Mouse (Mus musculus) bone marrow macrophage, adult 2 months (primary cell): ENCODE measurements at regions not wholly inside any gene's neighbourhood (a gene's known extent, or its start where the extent isn't known, plus 50 kb on each side); places are given as distances from the start of the nearest gene placed in this dataset.

Source experiments
- CTCF ChIP-seq: IDR thresholded peaks from 2 replicates; pipeline ENCODE4 v1.5.1; 2012; ENCODE audit warnings: low read depth, mild to moderate bottlenecking, low read length, moderate library complexity
- POLR2A ChIP-seq: IDR thresholded peaks from 2 replicates; pipeline ENCODE4 v1.6.1; 2012; ENCODE audit warnings: mild to moderate bottlenecking, low read depth, low read length, borderline replicate concordance

GRCm38 (mm10) chr1:137929764-137930163, 245.7 kb downstream of the Ptprc start:
- TF ChIP-seq CTCF = no peak
- TF ChIP-seq POLR2A = no peak
